Comparison of ENCODE assay signal across 33 mouse cellular contexts in the genomic region with DNA sequence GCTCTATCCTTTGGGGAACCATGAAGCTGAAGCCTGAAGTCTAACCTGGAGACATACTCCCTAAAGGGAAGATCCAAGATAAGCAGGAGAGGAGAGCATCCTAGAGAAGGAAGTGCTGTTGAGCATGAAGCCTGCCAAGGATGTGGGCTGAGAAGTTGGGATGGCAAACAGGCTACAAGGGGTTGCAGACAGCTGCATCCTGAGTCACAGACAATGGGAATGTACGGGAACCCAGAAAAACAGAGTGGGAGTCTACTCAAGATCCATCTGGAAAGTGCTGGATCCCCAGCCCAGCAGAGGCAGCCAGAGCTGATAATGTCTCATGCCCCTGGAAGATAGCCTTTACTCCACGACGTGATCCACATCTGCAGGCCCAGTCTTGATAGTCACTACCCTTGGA. TPM values are rescaled to one million over a fixed set of nuclear protein-coding genes. Genes with fewer than 3 reads are reported as not detected.
A peak's percentile ranks its signal among the peaks of the same experiment; 100 is the strongest.
DNase-seq lines count a peak whose midpoint lies in the region; TF ChIP-seq lines count a peak whose summit lies in the region.
"Had no signal": no experiment of that assay in that cellular context is flagged by ENCODE, and none has a peak within 500 bp of the region (broad histone marks: within the 10 kb centered on the region; RNA-seq: fewer than 3 reads in every experiment).

No protein-coding gene starts in this region.

- H3K36me3 ChIP-seq in limb, embryonic 10.5 days: no peaks in the 10 kb centered on the region
- H3K36me3 ChIP-seq: embryonic facial prominence, embryonic 12.5 days; embryonic facial prominence, embryonic 15.5 days; heart, embryonic 10.5 days; heart, embryonic 13.5 days had no signal

- WGBS in limb, embryonic 10.5 days: 92% methylated on average over 3 of the region's 3 CpGs

- peak in 1 of 2 experiments; percentile 20 for DNase-seq in layer of hippocampus, adult 2 months (ENCODE audit: low spot score in 2 of 2)
- DNase-seq in layer of hippocampus, adult 11-12 months (ENCODE audit: low spot score): no peak
- no peak for DNase-seq in left cerebral cortex, adult 2 months (ENCODE audit: extremely low spot score in 1 of 2, low spot score in 2 of 2)
- no peak for DNase-seq in left cerebral cortex, postnatal 4 days
- DNase-seq in limb, embryonic 10.5 days (ENCODE audit: low spot score): no peak
- no peak for DNase-seq in retina, postnatal 1 day
- DNase-seq: adrenal gland, postnatal 10 days; adrenal gland, postnatal 36 days; cerebellum, adult 11 months; cerebellum, adult 2 months; cerebellum, adult 9-11 months; cerebellum, postnatal 25 days; forebrain, postnatal 0 days; gastrocnemius, postnatal 10 days; gastrocnemius, postnatal 36 days; heart, adult 2 months; heart, postnatal 14 days; heart, postnatal 4 days had no signal

- no peak overlapping the region for H3K4me3 ChIP-seq in layer of hippocampus, adult 2 months
- H3K4me3 ChIP-seq in left cerebral cortex, adult 2 months: no peak overlapping the region
- H3K4me3 ChIP-seq in limb, embryonic 10.5 days: no peak overlapping the region
- H3K4me3 ChIP-seq: embryonic facial prominence, embryonic 12.5 days; embryonic facial prominence, embryonic 15.5 days; heart, adult 2 months; heart, embryonic 10.5 days; heart, embryonic 13.5 days had no signal

- H3K27ac ChIP-seq in layer of hippocampus, adult 2 months: peak overlapping the region; percentile 43; the same call in 1 of the 2 replicates
- H3K27ac ChIP-seq in left cerebral cortex, adult 2 months: peak overlapping the region; percentile 34; the same call in 1 of the 2 replicates
- 0 out of 2 replicates have a peak overlapping the region, but pooled peaks have one; percentile 22 for H3K27ac ChIP-seq in limb, embryonic 10.5 days
- H3K27ac ChIP-seq: embryonic facial prominence, embryonic 12.5 days; embryonic facial prominence, embryonic 15.5 days; heart, adult 2 months; heart, embryonic 10.5 days; heart, embryonic 13.5 days; hindbrain, embryonic 14.5 days; hindbrain, postnatal 0 days had no signal

- no peak for TF ChIP-seq CTCF in layer of hippocampus, adult 2 months (conservative IDR thresholded peaks at IDR 0.05)
- TF ChIP-seq CTCF in left cerebral cortex, adult 2 months (IDR thresholded peaks at IDR 0.05): no peak

- H3K27me3 ChIP-seq in limb, embryonic 10.5 days (ENCODE audit: low read depth, poor library complexity, severe bottlenecking): no peaks in the 10 kb centered on the region
- H3K27me3 ChIP-seq: embryonic facial prominence, embryonic 12.5 days; embryonic facial prominence, embryonic 15.5 days; heart, embryonic 13.5 days had no signal

- intact Hi-C loops in left cerebral cortex, adult 2 months (cut with DNase I): no loop called here
- intact Hi-C loops in left cerebral cortex, postnatal 4 days (cut with DNase I): no loop called here

- no peaks in the 10 kb centered on the region for H3K9me3 ChIP-seq in limb, embryonic 10.5 days (replicated peaks)
- H3K9me3 ChIP-seq: embryonic facial prominence, embryonic 12.5 days; embryonic facial prominence, embryonic 15.5 days; heart, embryonic 10.5 days; heart, embryonic 13.5 days had no signal

- H3K4me1 ChIP-seq in limb, embryonic 10.5 days: peaks cover 6% of the 10 kb centered on the region
- H3K4me1 ChIP-seq: embryonic facial prominence, embryonic 12.5 days; embryonic facial prominence, embryonic 15.5 days had no signal

RNA-seq across cellular contexts. Expression of a gene that starts 25.1 kb away (rescaled TPM):
- not detected for total RNA-seq in layer of hippocampus, adult 2 months (2021)
- total RNA-seq in left cerebral cortex, adult 2 months (2021): not detected
- not detected for total RNA-seq in left cerebral cortex, postnatal 4 days (2021)
- polyA plus RNA-seq in limb, embryonic 10.5 days (2016; fragmentation: Nextera tagmentation; extraction: Ambion mirVana): not detected in 2 replicates
- total RNA-seq: adrenal gland, postnatal 36 days; common myeloid progenitor, adult 5-6 weeks; ES-E14; forebrain, postnatal 0 days; gastrocnemius, adult 18-20 months; gastrocnemius, postnatal 10 days; gastrocnemius, postnatal 36 days; granulocyte monocyte progenitor cell, adult 5-6 weeks; heart, adult 2 months; heart, postnatal 14 days; heart, postnatal 4 days; hindbrain, postnatal 0 days had no signal
- polyA plus RNA-seq: C2C12; cerebellum, adult 2 months; embryonic facial prominence, embryonic 12.5 days; embryonic facial prominence, embryonic 15.5 days; forebrain, embryonic 11.5 days; forebrain, embryonic 14.5 days; forebrain, postnatal 0 days; heart, adult 2 months; heart, embryonic 10.5 days; heart, embryonic 13.5 days; heart, embryonic 16.5 days; hindbrain, embryonic 11.5 days; hindbrain, embryonic 14.5 days; hindbrain, postnatal 0 days had no signal
